Mouse (Mus musculus) T-helper 2 cell (primary cell): Measurements from ENCODE around the gene Nr3c2.

ENCODE experiments used
- in situ Hi-C: fragments of 300-600 bp; cut with MboI, MseI; formaldehyde crosslinking; loops from one replicate; pipeline ENCODE4 v1.15.1; 2025; ENCODE audit warnings: high pct_unique_total_duplicates

Gene Nr3c2

DNA sequence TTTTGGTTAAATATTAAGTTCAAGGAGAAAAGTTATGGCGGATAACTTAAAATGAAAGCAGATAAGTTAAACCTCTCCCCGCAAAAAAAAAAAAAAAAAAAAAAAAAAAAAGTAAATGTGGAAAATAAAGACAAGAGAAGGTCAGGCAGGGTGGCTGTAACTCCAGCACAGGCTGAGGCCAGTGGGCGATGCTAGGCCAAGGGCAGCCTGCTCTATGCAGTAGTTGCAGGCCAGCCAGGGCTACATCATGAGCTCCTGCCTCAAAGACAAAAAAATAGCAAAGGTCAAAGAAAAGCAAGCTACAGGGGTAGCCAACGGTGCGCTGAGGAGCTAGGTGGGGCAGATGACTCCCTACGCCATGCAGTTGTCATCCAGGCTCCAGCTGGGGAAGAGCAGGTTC is 270.1 kb downstream of the Nr3c2 start:
- in situ Hi-C loops, result no loop called here

DNA sequence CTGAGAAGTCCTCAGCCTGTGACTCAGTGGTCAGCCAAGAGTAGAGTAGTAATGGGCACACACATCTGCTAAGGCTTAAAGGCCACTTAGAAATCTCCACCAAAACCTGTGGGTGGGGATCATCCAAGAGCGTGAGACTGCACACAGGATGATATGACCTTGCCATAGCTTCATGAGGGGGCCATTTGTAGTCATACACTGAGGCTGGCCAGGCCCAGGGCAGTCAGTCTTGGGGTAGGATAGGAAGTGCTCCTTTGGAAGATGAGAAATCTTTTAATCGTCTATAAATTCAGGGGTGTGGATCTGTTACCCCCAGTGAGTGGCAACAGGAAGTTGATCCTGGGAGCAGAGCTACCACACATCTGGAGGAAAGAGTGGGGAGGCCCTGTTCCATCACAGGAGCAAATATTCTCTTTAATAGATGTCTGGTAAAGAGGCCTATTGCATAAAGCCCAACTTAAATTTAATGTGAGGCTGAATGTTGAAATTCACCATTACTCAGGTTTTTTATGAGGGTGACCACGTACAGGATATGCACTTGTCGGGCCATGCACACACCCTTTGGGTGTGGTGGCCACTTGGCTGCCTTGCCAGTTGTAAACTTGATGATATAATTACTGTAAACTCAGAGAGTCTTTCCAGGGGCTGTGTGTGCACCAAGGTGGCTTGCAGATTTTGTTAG is 270.7 kb downstream of the Nr3c2 start:
- in situ Hi-C loops, result no loop called here

DNA sequence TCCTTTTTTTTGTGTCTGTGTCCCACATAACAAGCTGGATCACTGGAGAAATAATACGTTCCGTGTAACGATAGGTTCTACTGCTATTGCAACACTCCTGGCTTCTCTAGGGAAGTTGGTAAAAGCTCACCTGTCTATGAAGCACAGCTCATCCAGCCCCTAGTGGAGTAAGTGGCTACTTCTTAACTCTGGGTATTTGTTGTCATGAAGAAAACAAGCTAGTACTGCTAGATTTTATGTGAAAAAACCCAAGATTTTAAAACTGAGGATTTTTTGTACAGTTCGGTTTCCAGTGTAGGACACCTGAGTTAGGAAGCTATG is 271.2 kb downstream of the Nr3c2 start:
- in situ Hi-C loops, result no loop called here

DNA sequence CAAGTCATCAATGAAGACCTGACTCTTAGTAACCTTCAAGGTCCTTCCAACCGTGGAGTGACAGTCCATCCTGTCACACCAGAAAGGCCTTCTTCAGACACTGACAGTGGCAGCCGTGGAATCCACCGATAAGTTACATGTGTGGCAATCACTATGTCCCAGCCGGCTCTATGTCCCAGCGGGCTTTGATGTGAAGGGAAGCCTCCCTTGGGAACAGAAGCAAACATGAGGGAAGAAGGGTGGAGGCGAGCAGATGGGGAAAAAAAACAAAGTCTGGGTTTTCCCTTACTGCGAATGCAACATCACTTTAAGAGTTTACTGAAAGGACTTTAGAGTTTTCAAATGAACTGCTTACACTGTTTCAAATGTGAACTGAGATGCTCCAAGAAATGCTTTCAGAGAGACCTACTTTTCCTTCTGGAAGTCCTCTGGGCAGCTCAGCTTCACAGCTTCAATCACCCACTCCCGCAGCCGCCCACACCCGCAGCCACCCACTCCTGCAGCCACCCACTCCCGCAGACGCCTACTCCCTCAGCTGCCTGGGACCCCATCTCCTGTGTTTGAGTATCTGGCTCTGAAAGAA is 273.9 kb downstream of the Nr3c2 start:
- in situ Hi-C loops, result no loop called here

DNA sequence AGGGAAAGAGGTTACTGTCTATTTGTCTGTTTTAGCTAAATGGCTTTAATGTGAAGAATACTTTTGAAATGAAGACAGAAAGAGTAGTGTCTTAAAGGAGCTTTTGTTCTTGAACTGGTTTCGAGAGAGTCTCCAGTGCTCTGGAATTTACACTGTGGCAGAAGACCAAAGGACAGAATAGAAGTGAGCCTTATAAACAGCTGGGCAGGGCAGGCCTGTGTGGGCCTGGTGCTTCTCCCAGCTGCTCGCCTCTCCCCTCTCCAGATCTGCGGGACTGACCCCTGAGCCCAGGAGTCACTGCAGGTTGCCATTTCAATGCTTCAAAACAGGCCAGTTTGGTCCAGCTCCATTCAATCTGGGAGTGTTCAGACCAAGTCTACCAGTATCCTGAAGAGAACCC is 274.5 kb downstream of the Nr3c2 start:
- in situ Hi-C loops, result no loop called here

DNA sequence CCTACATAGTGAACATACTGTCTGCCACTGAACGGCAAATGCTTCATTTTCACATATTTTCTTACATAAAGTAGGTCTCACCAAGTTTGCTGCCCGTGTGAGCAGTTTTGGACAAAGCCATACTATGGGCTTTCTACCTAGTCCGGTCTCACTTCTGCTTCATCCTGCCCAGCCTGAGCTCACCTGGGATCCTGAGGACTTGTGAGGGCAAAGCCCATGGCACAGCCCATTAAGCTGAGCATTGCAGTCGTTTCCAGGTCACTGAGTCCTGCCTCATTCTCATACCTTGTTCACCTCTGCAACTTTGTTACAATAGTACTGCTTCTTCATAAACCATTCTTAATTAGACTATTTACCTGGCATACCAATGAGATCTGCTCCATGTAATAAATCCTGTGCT is 276.2 kb downstream of the Nr3c2 start:
- in situ Hi-C loops, result no loop called here

DNA sequence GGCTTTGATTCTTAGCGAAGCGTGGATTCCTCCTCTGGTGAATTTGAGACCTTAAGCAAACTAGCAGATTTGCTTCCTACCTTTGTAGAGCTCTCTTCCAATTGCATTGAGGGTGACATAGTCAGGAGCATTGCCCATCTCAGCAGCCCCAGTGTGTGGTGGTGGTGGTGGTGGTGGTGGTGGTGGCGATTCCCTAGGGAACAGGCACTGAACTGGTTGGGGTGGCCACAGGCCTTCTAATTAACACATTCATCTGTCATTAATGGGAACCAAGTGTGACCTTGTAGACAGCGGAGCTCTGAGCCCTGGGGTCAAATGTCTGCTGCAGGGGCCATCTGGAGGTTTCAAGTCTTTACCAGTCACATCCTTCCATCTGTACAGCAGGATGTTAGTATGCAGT is 277.1 kb downstream of the Nr3c2 start:
- in situ Hi-C loops, result no loop called here

DNA sequence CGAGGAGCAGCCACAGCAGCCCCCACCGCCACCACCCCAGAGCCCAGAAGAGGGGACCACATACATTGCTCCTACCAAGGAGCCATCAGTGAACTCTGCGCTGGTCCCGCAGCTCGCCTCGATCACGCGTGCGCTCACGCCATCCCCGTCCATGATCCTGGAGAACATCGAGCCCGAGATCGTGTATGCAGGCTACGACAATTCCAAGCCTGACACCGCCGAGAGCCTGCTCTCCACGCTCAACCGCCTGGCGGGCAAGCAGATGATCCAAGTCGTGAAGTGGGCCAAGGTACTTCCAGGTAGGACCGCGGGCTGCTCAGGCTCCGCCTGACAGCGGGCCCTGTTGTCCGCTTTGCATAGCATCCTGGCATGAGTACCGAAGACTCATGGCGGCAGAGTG is 286.6 kb downstream of the Nr3c2 start:
- in situ Hi-C loops, result no loop called here

DNA sequence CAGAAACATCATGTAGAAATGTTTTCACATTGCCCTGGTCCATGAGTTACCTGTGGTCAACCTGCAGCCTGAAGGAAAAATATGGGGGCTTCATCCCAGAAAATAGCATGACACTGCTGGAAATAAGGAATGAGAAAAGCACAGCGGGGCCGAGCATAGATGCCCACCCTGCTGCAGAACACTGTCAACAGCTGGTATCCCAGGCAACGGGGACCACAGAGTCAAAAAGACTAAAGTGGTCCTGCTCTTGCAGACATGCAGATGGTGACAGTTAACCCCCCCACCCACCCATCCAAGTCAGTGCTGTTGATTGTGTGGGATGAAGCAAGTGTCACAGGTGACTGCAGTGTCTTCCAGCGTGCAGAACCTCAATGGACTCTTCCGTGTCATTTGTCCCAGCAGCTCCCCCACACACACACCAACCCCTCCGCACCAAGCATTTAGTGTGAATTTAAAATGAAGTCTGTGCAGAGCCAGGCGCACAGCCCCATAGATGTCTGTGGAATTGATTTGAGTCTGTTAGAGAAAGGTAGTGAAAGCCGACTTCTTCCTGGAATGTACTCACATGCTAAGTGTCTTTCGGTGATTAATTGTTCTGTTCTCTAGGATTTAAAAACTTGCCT is 287.8 kb downstream of the Nr3c2 start:
- in situ Hi-C loops, result no loop called here

DNA sequence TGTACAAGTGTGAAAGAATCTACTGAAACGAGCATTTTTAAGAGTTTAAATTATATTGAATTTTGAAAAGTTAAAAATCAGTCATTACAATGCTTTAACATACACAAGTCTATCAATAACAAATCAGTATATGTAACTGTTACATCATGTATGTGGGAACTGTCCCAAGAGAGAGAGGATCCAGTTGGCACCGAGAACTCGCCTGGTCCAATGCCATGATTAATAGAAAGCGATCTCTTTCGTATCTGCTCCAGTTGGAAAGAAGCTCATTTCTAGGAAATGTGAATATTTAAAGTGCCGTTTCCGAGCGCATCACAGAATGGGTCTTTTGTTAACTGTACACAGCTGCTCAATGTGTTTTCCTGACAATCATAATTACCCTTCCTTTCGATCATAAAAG is 288.5 kb downstream of the Nr3c2 start:
- in situ Hi-C loops, result no loop called here

DNA sequence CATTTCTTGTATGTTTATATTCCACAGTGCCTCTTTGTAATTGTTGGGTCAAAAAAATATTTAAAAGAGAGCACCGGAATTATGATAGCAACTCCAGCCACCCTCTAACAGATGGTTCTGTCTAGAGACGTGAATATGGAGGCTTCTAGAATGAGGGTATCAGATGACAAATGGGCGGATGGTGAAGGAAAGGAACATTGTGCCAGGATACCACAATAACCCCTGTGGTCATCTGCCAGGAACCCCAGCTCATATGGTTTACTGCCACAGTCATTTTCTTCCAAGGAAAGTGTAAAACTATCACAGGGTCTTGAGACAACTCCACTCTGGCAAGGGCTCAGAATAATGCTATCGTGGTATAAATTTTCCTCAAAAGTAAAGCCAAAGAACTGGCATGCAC is 289.1 kb downstream of the Nr3c2 start:
- in situ Hi-C loops, result no loop called here

DNA sequence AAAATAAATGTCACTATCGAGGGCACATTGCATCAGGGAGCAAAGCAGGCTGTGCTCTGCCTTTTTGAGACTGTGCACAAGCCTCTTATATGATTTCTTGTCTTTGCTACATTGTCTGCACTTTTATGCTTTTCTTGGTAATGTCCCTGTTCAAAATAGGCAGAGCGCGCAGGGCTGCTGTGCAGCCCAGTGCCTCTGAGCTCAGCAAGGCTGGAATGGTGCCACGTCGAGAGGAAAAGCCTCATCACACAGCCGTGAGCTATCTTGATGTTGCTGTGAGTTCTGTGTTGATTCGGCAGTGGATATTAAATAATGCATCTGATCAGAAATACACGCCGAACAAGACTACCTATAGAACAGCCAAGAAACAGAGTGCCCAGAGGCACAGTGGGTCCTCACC is 290.1 kb downstream of the Nr3c2 start:
- in situ Hi-C loops, result no loop called here

DNA sequence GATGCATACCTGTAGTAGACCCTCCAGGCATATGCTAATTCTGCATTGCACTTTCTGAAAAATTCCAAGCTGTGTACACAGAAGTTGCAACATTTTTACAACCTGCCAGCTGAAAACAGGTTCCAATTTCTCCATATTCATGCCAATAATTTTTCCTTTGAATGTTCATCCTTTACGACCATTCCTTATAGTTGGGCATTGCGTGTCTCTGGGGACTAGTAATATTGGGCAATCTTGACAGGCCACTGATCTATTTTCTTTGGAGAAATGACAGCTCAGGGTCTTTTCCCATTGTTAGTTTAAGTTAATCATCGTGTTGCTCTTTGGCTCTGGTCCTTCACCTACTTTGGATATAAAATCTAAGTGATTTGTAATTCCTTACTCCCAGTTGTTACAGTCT is 291.2 kb downstream of the Nr3c2 start:
- in situ Hi-C loops, result no loop called here

DNA sequence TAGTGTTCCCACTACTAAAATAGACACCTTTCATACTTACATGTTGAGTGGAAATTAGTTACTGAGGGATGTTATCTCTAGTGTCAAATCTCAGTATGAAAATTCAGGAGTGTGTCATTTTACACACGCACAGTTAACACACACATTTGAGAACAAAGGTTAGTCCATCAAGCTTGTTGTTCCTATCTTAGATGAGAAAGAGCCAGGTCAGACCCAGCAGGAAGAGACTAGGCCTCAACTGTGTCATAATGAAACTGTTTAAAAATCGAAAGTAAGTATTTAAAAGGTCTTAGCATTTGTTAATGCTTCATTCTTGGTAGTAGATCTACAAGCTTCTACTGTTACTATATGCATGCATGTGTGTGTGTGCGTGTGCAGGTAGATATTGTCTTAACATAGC is 310.1 kb downstream of the Nr3c2 start:
- in situ Hi-C loops, result no loop called here

DNA sequence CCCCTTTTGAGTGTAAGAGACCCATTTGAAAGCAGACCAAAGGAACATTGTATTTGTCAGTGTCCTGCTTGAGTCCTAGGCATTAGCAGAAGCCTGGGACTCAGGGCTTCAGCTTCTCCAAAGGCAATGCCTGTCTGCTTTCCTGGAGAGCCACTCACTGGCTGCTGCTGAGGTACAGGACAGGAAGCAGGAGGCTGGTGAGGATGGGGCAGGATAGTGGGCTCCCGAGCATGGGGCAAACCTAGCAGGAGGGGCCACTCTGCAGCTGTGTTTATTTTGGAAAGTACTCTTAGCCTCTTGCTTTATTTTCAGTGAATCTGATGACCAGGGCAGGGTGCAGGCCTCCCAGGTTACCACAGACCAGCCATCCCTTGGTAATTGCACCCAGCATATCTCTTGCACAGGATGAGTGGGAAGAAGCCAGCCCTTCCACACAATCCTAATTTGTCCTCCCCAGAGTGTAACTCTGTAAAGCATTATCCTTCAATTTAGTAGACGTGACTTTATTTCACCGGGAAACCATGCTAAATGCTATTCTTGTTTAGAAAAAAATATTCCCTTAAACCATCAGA is 314.7 kb downstream of the Nr3c2 start:
- in situ Hi-C loops, result no loop called here

DNA sequence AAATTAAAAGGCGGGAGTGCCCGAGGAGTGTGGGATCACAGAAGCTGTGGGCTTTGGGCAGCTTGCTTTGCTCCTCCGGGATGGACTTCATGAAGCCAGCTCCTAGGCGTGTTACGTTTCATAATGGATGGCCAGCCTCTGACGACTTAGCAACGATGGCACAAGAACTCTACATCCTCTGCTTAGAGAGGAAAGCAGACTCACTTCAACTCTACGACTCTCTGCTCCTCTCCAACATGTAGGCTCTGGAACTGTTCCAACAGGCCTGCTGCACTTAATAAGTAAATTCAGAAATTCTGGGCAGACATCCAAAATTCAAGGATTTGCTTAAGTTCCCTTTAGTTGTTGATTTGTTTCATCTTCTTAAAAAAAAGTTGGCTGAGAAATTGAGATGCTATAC is 315.4 kb downstream of the Nr3c2 start:
- in situ Hi-C loops, result no loop called here

DNA sequence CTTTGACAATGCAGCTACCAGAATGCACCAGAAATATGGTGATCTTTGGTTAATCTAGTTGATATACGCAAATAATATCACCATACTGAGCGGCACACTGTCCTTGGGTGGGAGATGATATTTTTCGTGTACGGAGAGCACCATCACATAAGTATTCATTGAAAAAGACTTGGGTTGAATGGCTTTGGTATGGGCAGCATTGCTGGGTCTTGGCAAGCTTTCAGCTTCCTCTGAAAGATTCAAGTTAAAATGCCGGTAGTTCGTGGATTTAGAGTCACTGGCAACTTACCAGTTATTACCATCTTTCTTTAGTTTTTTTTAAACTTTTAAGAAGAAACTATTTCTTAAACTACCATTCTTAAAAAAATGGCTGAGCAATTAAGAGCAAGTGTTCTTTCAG is 315.9 kb downstream of the Nr3c2 start:
- in situ Hi-C loops, result no loop called here

DNA sequence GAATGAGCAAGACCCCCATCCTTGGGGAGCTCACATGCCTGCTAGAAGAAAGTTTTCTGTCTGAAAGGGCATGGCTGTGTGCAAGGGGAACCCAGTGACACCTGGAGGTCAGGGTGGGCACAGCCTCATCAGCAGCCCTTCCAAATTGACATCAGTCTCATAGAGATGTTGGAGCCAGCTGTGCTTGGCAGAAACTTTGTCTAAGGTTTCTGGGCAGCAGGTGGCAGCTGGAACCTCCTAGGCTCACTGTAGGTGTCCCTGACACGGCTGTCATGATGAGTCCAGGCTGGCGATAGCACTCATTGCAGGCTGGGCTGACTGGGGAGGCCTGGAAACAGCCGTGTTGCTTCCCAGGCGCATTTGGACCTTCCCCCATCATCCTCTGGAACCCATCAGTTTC is 323.9 kb downstream of the Nr3c2 start:
- in situ Hi-C loops, result no loop called here

DNA sequence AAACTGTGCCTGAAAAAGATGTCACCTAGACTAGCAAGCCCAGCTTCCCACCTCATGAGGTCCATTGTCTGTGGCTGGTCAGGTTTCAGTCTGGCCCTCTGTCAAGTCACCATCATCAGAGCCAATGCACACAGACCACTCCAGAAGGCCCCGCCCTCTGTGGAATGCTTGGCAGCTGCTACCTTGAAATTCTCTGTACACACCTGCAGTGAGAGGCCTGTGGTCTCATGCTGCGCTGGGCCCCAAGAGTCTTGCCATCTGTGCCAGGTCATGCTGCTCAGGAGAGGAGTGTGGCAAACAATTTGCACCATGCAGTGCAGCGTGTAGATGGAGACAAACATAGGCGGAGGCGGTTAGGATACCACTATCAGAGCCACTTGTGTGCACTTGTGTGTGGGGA is 328.5 kb downstream of the Nr3c2 start:
- in situ Hi-C loops, result no loop called here

DNA sequence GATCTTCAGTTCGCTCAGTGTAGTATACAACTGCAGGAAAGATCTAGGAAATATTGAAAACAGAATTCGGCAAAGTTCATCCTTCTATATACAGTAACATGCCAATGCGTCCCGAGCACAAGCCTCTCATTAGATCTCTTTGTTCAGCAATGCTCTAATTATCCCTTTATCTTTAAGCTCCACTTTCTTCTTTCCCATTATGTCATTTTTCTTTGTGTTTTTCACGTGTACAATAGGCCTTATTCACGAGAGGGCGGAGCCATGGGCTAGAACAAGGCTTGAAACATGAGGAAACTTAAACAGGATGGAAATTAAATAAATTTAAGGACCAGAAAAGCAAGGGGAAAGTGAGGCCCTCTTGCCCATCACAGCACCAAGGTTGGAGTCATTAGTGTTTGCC is 329.4 kb downstream of the Nr3c2 start:
- in situ Hi-C loops, result no loop called here

DNA sequence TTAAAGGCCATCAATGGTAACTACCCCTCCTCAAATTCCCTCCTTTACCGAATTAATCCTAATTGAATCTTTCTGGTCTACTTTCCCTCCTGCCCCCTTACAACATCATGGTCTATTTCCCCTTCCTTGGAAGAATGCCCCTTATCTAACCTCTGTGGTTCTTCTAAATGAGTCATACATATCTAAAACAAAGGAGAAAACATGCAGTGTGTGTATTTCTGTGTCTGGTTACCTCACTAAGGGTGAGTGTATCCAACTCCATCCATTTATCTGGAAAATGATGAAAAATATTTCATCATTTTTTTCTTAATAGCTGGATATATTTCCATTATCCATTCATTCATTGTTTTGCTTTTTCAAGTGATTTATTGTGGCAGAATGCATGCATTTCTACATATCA is 332.0 kb downstream of the Nr3c2 start:
- in situ Hi-C loops, result no loop called here

DNA sequence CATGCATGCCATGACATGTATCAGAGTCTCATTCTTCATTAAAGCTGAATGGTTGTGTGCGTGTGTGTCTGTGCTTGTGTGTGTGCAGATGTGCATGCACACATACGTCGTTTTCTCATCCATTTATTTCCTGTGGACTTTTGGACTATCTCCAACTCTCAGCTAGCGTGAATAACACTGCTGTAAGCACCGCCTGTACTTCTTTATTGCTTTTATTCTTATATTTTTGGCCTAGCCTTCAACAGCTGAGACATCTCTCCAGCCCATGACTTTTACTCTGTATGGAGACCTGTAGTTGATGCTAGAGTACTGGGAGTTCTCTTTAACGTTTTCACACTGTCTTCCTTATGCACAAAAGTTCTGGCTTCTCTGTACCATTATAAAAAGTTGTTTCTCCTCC is 332.6 kb downstream of the Nr3c2 start:
- in situ Hi-C loops, result no loop called here

DNA sequence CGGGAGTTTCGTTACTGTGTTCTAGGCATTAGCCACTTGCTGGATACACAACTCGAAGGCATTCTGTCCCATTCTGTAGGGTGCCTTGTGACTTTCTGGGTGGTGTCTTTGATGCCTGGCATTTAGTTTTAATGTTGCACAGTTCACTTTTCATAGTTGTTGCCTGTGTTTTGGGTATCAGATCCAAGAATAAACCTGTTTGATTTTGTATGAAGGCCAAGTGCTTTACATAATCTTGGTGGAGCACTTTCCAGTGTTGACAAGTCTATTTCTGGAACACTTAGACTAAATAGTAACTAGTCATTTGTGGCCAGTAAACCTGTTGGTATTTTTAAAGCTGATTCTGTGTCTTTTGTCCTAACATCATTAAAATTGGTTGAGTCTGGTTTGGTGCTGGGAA is 333.2 kb downstream of the Nr3c2 start:
- in situ Hi-C loops, result no loop called here
